Mouse (Mus musculus) thymus, adult 2 months (tissue): ENCODE data around the gene Pcsk1n. TPM values are rescaled to one million over a fixed set of nuclear protein-coding genes. Genes with fewer than 3 reads are reported as not detected.

Source experiments
- DNase-seq: peaks from one replicate; pipeline ENCODE4 v3.0.0; 2021
- H3K27ac ChIP-seq: fragments of 200-500 bp; 2 replicates; pipeline ENCODE4 v1.5.1; 2012; ENCODE audit warnings: low read length, control low read depth; ENCODE audit not compliant: control insufficient read depth, insufficient read depth
- H3K27me3 ChIP-seq: fragments of 200-500 bp; 2 replicates; pipeline ENCODE4 v1.6.1; 2012; ENCODE audit warnings: mild to moderate bottlenecking, low read length, moderate library complexity, mixed read lengths; ENCODE audit not compliant: control insufficient read depth, insufficient read depth
- H3K36me3 ChIP-seq: fragments of 200-500 bp; 2 replicates; pipeline ENCODE4 v1.6.1; 2012; ENCODE audit warnings: mild to moderate bottlenecking, low read length, moderate library complexity; ENCODE audit not compliant: control insufficient read depth, insufficient read depth
- H3K4me1 ChIP-seq: fragments of 200-500 bp; replicated peaks from 2 replicates; pipeline ENCODE4 v1.6.1; 2012; ENCODE audit warnings: low read length; ENCODE audit not compliant: control insufficient read depth, insufficient read depth
- H3K4me3 ChIP-seq: fragments of 200-500 bp; 2 replicates; pipeline ENCODE4 v1.5.1; 2012; ENCODE audit warnings: mild to moderate bottlenecking, low read length, control low read depth, moderate library complexity; ENCODE audit not compliant: control insufficient read depth, insufficient read depth
- CTCF ChIP-seq: fragments of 200-500 bp; IDR thresholded peaks from 2 replicates; pipeline ENCODE4 v1.5.1; 2012; ENCODE audit warnings: mild to moderate bottlenecking, control low read depth, low read length, moderate library complexity, borderline replicate concordance; ENCODE audit not compliant: control insufficient read depth, poor library complexity, insufficient read depth; ENCODE audit errors: extremely low read depth
- POLR2A ChIP-seq: fragments of 200-500 bp; IDR thresholded peaks from 2 replicates; pipeline ENCODE4 v1.6.1; 2012; ENCODE audit warnings: mild to moderate bottlenecking, low read length, control low read depth, moderate library complexity; ENCODE audit not compliant: control insufficient read depth, poor library complexity, insufficient read depth; ENCODE audit errors: extremely low read depth
- WGBS: fragments of 180-500 bp; shearing (Covaris S2); methylation state at CpG from one replicate; pipeline ENCODE4 v1.1.7; 2018; 5-methylcytosine and 5-hydroxymethylcytosine counted together
- polyA plus RNA-seq: library from polyadenylated mRNA; depleted of rRNA; stranded (reverse); fragments of >200 nt; gene quantifications from 2 replicates; pipeline ENCODE4 v1.2.3, GENCODE M21; 2012

Pcsk1n gene
- polyA plus RNA-seq, 1 experiment, result 0.15 TPM

DNA sequence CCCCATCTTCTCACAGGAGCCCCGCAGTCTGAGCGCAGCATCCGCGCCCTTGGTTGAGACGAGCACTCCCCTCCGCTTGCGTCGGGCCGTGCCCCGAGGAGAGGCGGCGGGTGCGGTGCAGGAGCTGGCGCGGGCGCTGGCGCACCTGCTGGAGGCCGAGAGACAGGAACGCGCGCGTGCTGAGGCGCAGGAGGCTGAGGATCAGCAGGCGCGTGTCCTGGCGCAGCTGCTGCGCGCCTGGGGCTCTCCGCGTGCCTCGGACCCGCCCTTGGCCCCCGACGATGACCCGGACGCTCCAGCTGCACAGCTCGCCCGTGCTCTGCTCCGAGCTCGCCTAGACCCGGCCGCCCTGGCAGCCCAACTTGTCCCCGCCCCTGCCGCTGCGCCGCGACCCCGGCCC lies 2.4 kb downstream of the Pcsk1n start:
- H3K4me3 ChIP-seq, result no peak overlapping the region
- TF ChIP-seq POLR2A (no peak), CTCF (no peak)
- H3K4me1 ChIP-seq, result no peaks in the 10 kb centered on the region
- DNase-seq, result no peak
- H3K27ac ChIP-seq, result no peak overlapping the region
- H3K36me3 ChIP-seq, result no peaks in the 10 kb centered on the region
- under 1% methylated on average over 44 of the region's 48 CpGs for WGBS
- H3K27me3 ChIP-seq, result peaks cover 11% of the 10 kb centered on the region; the same call in 1 of the 2 replicates

DNA sequence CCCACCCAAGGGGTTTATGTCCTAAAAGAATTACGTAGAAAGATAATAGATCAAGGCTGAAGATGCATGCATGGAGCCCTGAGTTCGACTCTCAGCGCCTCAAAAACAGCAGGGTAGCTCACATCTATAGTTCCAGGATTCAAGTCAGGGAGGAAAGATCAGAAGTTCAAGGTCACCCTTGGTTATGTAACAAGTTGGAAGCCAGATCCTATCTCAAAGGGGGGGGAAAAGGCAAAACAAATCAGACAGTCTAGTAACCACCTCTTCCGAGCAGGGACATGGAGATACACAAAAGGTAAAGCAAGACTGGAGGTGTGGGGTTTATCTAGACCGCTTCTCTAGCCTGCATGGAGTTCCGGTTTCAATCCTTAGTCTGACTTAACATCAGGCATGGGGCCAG lies 6.6 kb downstream of the Pcsk1n start:
- H3K27ac ChIP-seq, result no peak overlapping the region
- H3K4me1 ChIP-seq, result no peaks in the 10 kb centered on the region
- DNase-seq, result no peak
- WGBS, result 90% methylated on average over 6 of the region's 6 CpGs
- peaks cover 9% of the 10 kb centered on the region; the same call in 1 of the 2 replicates for H3K27me3 ChIP-seq
- TF ChIP-seq CTCF, result no peak
- TF ChIP-seq POLR2A, result no peak
- H3K4me3 ChIP-seq, result no peak overlapping the region
- no peaks in the 10 kb centered on the region for H3K36me3 ChIP-seq

- H3K27ac ChIP-seq, result no peak overlapping the region
- DNase-seq, result no peak
- H3K36me3 ChIP-seq, result no peaks in the 10 kb centered on the region
- peaks cover 9% of the 10 kb centered on the region; the same call in 1 of the 2 replicates for H3K27me3 ChIP-seq
- H3K4me1 ChIP-seq, result no peaks in the 10 kb centered on the region
- no peak for TF ChIP-seq CTCF
- TF ChIP-seq POLR2A, result no peak
- H3K4me3 ChIP-seq, result no peak overlapping the region
- 16% methylated on average over 10 of the region's 10 CpGs for WGBS
These were observed 7.5 kb downstream of the Pcsk1n start for GRCm38 (mm10) chrX:7927116-7927515.

GRCm38 (mm10) chrX:7928270-7928790 lies 8.7 kb downstream of the Pcsk1n start, which contains the start of gene Eras:
Gene Eras, minus strand, starts transcription at chrX:7928607.
- 43% methylated on average over 17 of the region's 19 CpGs for WGBS
- Histone ChIP-seq H3K36me3 (no peaks in the 10 kb centered on the region), H3K4me1 (no peaks in the 10 kb centered on the region), H3K27me3 (no peaks in the 10 kb centered on the region; the same call in 1 of the 2 replicates), H3K4me3 (no peak within 1 kb of the TSS), H3K27ac (no peak within 1 kb of the TSS)
- DNase-seq, result no peak
- no peak for TF ChIP-seq CTCF
- TF ChIP-seq POLR2A, result no peak

DNA sequence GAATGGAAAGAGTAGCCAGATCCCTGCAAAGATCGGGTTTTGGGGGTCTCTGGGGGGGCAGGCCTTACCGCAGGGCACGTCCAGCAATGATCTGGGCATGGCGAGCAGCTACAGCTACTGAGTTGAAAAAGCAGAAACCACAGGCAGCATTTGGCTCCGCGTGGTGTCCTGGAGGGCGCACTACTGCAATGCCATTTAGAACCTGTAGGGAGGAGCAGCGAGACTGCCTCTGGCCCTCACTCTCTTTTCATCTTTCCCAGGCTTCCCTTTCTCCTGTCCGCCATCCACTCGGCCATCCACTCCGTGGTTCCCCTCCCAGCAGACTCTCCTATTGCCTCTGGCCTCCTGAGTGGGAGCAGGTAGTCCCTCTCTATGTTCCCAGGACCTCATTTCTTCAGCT lies 17.3 kb downstream of the Pcsk1n start:
- Histone ChIP-seq H3K27ac (no peak overlapping the region), H3K4me1 (no peaks in the 10 kb centered on the region), H3K4me3 (no peak overlapping the region), H3K27me3 (no peaks in the 10 kb centered on the region), H3K36me3 (no peaks in the 10 kb centered on the region)
- WGBS, result 73% methylated on average over 11 of the region's 11 CpGs
- DNase-seq, result no peak
- no peak for TF ChIP-seq POLR2A
- no peak for TF ChIP-seq CTCF

GRCm38 (mm10) chrX:7937667-7938066 lies 18.0 kb downstream of the Pcsk1n start:
- no peak for TF ChIP-seq CTCF
- no peak for TF ChIP-seq POLR2A
- Histone ChIP-seq H3K4me3 (no peak overlapping the region), H3K27ac (no peak overlapping the region), H3K27me3 (no peaks in the 10 kb centered on the region), H3K36me3 (no peaks in the 10 kb centered on the region), H3K4me1 (no peaks in the 10 kb centered on the region)
- WGBS, result 95% methylated on average over 6 of the region's 6 CpGs
- no peak for DNase-seq

DNA sequence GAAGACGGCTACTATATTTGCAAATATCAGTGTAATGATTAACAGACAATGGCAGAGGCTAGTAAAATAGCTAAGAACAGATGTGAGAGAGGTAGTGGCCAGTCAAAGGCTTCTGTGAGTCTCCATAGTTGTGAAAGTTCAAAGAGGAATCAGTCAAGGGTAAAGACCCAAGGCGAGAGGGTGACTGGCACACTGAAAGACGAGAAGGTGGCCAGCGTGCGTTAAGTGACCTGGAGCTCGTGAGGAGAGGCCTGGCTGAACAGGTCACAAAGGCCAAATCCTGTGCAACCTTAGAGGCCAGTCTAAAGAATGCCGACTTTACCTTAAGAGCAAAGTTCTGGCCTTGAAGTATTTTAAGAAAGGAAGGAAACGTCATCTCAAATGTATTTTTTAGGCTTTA lies 26.0 kb downstream of the Pcsk1n start:
- no peak for DNase-seq
- TF ChIP-seq POLR2A (no peak), CTCF (no peak)
- WGBS, result 95% methylated on average over 8 of the region's 8 CpGs

More for the DNA sequence above, 26.0 kb downstream of the Pcsk1n start:
- no peaks in the 10 kb centered on the region for H3K27me3 ChIP-seq
- no peak overlapping the region for H3K4me3 ChIP-seq
- H3K36me3 ChIP-seq, result no peaks in the 10 kb centered on the region
- no peak overlapping the region for H3K27ac ChIP-seq
- peaks cover 12% of the 10 kb centered on the region for H3K4me1 ChIP-seq
